Mouse (Mus musculus) heart, adult 18-20 months (tissue): Measurements from ENCODE around the gene Nup205. TPM values are rescaled to one million over a fixed set of nuclear protein-coding genes. Genes with fewer than 3 reads are reported as not detected.

ENCODE experiments used
- DNase-seq, 2 experiments: peaks; one replicate each; pipeline ENCODE4 v3.0.0; 2021 to 2022; ENCODE audit warnings: mixed read lengths in 1 of 2
- total RNA-seq, 2 experiments: library from RNA; stranded (reverse); gene quantifications; 2 replicates each; pipeline ENCODE4 v1.2.3; 2021

Nup205 gene
- total RNA-seq, 2 experiments from 2014 or later = 15.7 to 18.7 TPM

DNA sequence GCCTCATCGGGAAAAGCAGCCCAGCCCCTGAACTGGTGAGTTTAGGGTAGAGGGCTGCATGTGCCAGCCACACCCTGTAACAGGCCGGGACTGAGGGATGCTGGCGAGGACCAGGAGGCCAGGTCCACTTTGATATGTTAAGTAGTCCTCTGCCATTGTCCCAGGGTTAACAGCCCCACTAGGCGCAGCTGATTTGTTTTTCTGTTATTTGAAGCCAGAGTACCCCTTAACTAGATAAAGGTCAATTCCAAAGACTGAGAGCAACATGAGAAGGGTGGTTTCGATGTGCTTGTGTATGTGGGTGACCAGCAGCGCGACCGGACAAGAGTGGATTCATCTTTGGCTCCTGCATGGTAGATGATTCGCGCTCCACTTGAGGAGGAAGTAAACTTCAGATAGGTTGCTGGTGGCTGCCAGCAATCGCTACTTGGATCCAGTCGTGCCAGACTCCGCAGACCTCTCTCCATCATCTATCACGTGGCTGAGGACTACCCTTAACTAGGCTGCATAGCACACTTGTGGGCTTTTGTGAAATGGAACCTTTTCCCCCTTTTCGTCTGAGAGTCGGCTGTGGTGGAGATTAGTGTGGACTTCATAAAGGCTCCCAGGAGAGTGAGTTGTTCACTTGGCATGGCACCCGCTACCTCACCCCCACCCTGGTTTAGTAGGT, 74.7 kb downstream of the Nup205 start:
- DNase-seq = no peak

DNA sequence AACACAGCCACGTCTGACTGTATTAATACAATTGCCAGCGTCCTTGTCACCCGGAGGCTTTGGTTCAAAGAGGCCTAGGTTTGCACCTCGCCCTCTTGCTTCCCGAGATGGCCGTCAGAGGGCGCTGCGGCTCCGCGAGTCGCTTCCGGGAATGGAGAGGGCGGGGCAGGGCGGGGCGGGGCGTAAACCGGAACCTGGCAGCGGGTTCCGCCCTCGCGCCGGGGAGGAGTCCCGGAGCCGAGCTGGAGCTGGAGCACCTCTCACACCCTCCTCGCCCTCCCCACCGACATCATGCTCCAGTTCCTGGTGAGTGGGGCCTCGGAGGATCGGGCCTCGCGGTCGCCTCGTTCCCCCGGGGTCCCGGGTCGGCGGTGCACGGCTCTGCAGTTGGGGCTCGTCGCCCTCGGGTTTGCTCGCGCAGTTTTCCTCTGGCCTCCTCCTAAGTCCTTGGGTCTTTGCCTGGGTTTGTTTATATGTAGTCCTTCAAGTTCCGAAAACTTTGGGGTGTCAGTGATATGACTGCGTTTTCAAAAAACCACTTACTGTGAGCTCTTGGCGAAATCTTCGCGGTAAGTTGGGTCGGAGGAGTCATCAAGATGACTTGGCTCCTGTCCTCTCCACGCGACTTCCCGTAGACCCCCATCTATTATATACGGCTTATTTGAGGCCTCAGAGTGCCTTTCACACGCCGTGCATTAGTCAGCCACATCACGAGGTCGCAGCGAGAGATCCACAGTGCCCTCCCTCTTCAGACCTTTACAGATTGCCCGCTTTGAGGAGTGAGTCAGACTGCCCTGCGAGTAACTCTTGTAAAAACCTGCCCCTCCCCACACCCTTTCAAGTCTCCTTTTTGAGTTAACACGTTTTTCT, 75.5 kb downstream of the Nup205 start:
- peak; percentile 90 to 93 for DNase-seq

DNA sequence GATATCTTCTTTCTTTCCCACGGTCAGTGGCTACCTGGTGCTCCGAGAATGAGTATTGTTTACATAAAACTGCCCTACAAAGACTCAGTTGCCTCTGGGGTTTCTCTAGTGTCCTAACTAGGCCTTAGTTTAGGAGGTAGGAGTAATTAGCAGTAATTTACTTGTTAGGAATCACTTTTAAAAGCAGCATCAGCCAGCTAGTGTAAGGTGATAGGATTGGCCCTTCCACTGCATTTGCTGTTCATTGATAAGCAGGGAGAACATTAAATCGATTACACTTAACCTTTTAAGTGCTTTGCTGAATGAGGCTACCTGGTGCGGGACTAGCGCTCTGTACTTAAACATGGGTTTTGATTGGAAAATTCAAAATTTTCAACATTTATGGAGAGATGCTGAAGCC, 76.3 kb downstream of the Nup205 start:
- peak in 1 of 2 experiments; percentile 15 for DNase-seq

DNA sequence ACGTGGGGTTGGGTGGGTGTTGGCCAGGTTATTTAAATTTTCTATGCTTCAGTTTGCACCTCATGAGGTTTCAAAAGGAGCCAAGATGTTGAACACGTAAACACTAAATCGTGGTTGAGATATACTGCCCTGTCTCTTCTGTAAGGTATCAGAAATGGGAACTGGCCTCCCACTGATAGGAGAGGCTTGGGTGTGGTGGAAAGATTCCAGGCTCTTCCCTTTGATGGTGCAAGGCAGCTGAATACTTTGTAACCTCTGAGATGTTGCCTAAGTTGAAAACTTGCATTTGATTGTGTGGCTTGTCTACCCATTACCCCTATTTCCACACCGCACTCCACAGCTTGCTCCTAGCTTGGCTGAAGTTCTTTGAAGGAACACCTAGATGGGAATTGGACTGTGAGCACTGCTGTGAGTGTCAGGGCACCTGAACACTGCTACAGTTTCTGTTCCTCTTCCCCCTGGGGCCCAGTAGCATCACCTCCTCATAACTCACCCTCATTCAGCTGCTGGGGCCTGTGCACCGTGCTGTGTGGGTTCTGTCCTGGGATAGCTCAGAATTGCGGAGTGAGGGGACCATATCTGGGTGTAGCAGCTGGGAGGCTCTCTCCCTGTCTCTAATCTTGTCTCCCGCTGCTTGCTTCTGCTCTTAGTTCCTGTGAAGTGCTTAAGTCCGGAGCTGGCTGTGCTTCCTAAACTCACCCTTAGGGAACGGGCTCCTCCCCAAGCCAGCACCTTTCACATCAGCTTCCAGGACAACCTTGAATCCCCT, 77.1 kb downstream of the Nup205 start:
- peak; percentile 27 to 37 for DNase-seq

DNA sequence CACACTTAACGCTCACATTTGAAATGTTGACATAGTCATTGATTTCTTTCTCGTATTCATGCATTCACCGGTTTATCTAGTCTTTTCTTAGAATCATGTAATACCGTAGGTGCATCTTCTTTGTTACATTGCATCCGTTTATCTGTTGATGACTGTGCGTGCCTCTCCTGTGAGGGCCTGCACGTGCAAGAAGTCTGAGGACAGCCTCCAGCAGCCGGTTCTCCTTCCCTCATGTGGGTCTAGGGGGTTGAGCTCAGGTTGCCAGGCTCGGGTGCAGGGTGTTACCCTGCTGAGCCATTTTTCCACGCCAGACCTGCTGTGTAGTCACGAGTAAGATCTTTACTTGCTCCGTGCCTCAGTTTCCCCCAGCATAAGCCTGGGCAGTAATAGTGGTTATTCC, 77.8 kb downstream of the Nup205 start:
- DNase-seq = peak in 1 of 2 experiments; percentile 24

DNA sequence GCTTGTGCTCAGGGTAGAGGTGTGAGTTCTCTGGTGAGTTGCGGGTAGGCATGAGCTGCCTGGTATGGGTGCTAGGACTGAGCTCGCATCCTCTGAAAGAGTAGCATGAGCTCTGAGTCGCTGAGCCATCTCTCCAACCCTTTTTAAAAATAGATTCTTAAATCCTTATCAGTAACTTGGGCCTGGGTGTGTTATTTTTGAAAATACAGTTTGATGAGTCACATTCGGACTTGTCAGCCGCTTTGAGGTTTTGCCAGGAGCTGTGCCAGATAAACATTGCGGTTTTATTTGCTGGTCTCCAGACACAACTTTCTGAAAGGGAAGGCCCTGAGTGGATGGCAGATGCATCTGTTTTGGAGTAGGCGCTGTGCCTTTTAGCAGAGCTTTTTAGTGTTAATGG, 79.5 kb downstream of the Nup205 start:
- peak; percentile 85 to 89 for DNase-seq

DNA sequence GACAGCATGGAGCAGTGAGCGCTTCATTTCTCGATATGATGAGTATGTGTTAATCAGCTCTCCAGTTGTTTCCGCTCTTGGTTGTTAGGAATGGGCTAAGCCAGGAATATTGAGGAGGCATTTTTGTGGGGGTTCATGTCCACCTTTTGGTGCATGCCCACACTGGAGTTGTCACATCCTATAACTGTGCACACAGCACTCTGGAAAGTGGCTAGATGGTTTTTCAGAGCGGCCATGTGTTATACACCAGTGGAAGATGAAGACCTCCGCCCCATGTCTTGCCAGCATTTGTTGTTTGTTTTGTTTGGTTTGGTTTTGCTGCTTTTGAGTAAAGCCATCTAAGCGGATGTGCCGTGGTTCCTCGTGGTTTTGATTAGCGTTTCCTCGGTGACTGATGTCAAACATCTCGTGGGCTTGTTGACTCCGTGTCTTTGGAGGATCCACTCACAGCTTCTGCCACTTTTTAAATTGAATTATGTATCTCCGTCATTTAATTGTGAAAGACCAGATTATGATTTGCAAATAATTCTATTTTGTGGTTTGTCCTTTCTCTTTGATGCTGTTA, 80.5 kb downstream of the Nup205 start:
- peak in 1 of 2 experiments; percentile 29 for DNase-seq

DNA sequence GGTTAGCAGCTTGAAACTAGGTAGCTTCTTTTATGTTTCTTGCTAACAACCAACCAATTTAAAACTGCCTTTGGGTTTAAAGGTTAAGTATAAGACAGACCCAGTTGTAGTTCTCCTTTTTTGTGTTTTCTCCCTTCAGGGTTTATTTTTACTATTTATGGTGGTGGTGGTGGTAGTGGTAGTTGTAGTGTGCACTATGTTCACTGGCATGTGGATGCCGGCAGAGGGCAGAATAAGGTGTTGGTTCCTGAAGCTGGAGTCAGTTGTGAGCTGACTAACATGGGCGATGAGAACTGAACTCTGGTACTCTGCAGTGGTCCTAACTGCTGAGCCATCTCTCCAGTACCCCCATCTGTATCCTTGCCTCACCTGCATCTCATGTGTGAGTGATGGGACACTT, 81.7 kb downstream of the Nup205 start:
- DNase-seq = no peak

DNA sequence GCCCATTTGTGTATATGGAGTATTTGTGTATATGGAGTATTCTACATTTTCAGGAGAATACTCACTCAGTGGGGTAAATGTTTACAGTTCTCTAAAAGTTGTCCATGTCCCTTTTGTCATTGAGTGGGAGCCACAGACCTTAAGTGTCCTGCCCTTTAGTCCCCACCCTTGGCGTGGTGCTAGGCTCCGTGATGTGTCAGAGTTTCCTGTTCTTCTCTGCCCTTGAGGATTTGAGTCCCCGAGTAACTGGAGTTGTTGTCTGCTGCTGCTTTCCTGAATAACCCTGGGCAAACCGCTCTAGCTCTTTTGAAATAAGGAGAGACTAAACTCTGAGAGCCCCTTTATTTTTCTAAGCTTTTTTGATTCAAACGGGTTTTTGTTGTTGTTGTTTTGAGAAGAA, 82.3 kb downstream of the Nup205 start:
- peak; percentile 60 to 66 for DNase-seq

DNA sequence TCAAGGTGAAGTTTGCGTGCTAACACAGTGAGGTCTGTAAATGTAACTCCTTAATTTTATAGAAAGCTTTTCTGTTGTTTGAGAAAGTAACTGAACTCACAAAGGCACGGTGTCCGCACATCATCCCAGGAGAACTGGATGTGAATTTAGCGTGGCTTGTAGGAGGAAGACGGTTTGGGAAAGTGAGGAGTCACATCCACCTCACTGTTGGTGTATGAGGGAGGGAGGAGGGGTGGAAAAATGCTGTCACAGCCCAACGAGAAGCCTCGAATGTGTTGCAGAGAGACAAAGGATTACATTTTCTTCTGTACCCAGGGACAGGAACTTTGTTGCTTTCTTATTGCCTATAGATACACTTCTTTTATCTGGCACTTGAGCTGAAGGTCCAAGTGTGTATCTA, 83.3 kb downstream of the Nup205 start:
- no peak for DNase-seq

DNA sequence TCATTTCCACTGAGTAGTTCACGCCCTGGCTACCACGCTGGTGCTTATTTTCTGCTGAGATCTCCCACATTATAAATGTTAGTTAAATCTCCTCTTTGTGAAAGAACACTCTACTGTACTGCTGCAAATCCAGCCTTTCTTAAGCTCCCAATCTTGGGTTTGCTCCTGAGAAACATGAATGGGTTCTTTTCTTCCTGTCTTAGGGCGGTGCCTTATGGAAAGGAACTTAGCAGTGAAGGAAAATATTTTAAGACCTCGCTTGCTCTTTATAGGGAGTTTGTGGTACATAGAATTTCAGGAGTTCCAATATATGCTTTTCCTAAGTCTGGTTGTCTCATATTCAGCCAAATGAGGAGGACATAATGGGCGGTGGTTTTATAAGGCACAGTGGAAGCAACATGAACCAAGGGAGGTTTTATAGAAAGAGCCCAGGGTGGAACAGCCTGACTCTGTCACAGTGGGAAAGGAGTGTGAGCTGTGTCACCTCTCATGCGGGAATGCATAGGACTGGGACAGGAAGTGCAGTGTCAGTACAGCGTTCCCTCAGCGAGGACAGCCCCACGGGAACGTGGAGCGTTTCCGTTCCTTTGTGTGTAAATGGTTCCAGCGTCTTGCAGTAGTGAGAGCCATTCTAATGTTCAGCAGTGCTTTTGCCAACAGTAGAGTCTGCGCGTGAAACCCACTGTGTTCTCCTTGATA, 88.5 kb downstream of the Nup205 start:
- DNase-seq = no peak

DNA sequence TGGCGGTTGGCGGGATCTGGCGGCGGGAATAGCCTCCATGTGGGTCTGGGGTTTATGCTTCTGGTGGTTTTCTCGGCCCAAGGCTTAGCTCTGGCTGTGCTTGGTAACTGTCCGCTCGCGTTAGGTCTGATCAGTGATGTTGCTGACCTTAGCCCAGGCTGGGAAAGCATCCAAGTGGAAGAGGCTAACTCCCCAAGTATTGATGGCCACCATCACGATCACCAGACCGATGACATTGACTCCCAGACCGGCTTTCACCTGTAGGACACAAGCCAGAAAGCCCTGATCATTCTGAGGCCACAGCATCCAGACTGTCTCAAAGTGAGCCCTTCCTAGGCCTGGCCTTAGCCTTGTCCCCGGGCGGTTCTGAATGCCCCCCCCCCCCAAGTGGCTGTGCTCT, 91.5 kb downstream of the Nup205 start:
- no peak for DNase-seq

DNA sequence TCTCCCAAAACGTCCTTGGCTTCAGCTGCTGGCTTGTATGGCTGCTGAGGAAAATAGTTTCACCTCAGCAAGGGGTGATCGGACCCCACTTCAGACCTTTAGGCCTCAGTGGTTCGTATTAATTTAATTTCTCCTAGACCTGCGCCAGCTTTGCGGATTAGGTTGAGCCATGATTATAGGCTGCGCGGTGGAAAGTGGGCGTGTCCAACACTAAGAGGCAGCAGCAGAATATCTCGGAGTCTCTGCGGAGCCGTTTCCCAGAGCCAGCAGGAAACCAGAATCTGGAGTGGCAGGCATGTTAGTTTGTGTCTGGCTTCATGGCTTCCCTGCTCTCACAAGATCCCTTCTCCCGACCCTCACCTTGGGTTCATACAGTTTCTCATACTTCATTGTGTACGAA, 92.4 kb downstream of the Nup205 start:
- DNase-seq = no peak

DNA sequence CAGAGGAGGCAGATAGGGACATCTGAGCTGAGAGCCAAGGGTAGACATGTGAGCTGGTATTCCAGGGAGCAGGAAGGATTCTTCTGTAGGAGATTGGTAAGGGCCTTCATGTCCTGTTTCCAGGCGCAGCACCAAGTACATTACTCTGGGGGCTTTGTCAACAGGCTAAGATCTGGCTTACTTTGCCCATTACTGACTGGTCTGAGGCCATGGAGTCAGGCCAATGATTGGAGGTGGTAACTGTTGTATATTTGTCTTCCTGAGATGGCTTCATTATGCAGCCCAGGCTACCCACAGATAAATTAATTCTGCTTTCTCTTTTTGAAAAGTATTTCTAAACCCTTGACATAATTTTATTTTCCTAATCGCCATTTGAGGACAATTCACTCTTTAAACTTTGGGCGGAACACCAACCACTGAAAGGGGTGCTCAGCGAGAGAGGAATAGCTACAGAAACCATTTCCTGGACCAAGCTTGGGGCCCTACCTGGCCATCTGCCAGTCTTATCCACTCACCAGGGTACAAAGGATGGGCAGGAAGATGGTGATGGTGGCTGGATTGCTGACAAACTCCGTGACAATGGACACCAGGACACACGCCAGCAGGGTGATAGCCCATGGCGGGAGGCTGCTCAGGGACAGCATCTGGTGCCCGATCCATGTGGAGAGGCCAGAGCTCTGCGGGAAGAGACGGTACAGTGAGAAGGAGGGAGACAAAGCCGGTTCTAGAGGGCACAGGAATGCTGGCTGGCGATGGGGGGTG, 94.1 kb downstream of the Nup205 start:
- no peak for DNase-seq

DNA sequence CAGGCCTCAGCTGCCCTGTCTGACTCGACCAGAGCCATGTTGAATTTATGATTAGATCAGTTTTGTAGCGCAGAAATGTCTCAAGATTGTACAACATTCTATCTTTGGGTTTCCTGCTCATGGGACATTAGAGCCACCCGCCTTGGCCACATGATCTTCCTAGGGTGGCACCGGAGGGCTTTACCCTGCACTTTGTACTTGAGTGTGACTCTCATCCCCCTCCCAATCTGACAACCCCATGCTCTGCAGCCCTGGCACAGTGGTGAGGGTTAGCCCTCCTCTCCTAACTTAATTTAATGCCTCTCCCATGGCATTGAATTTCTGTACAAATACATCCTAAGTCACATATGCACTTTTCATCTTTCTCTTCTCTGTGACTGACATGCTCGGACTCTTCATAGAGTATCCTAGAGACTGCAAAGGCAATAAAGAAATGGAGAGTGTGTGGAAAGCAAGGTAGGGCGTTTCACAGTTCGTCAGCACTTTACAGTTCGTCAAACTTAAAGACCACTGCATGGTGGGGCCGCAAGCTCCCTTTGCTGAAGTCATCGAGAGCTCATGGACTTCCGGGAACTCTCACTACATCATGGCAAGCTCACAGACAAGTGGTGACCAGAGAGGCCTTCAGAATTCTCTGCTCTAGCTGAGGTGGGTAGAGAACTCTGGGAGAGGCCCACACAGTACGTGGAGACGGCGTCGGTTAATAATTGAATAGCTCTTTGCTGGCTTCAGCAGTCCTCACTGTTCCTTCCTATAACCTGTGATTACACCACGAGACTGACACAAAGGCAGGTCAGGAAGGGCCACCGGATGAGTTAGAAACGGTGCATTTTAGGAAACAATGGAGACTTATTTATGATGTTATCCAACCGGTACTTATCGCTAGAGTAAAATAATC, 94.9 kb downstream of the Nup205 start:
- DNase-seq = no peak

DNA sequence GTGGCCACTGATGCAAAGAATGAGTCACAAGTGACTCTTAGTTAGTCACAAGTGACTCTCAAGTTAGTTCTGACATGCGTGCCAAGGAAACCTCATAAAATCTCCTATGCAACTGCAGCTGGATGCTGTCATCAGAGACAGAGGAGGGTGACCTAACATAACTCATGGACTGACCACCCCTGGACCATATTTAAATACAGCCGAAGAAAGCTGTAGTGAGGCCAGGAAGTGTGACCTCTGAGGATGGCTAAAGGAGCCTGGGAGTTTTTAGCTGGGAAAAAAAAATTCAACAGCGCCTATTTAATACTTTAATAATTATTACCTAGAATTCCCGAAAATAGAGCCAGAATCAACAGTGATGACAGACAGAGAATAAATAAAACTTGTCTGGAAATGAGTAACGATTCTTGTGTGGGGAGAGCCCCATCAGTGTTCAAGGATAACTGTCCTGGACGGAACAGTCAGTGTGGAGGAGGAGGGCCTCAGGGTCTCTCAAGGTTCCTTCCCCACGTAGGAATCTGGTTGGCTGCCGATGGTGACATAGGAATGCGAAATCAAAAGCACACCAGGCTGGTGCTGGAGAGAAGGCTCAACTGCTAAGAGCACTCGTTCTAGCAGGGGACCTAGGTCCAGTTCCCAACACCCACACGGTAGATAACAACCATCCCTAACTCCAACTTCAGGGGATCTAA, 96.3 kb downstream of the Nup205 start:
- peak in 1 of 2 experiments; percentile 44 for DNase-seq

DNA sequence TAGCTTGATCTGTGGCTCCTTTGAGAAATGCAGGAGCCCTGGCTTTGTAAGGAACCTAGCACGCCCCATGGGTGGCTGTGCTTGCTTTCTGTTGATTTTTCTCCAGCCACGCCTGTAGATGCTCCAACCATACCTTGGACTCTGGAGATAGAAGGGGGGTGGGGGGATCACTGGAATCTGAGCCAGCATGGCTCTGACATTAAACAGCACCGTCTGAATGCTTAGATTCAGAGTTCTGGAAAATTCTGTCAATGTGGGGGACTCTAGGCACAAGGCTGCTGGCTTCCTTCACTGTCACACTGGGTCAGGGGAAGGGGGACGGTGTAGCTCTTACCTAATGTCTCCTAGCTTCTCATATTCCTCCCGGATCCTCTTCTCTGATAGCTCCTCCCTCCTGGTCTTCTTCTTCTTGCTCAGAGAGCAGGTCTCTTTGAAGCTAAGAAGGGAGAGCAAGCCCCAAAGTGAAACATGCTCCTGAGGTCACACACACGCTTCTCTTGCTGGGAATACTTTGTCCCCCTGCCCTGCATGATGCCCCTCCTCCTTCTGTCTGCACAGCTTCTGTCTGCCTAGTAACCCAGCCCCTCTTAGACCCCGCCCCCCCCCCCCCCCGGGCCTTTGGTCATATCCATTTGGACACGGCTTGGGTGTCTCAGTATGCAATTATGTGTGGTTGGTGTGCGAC, 100.8 kb downstream of the Nup205 start:
- no peak for DNase-seq

DNA sequence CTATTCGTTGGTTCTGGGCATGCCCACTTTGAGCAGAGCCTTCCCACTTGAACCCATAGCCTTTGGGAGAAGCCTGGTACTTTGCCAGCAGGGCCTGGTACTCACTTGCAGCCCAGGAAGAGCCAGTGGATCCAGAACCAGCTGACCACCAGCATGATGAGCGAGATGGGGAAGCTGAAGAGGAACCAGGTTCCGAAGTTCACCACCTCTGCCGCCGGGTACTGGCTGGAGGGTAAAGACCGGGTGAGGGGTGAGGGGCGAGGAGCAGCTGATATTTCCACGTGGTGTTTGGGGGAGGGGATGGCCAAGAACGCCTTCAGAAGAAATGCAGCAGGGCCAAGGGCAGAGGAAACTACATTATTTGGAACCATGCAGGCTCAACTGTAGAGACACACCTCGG, 102.1 kb downstream of the Nup205 start:
- no peak for DNase-seq
